Mouse (Mus musculus) liver, postnatal 0 days (tissue): ENCODE results near the gene Shank3. TPM values are rescaled to one million over a fixed set of nuclear protein-coding genes. Genes with fewer than 3 reads are reported as not detected.
A peak's percentile ranks its signal among the peaks of the same experiment; 100 is the strongest.

ENCODE experiments used
- ATAC-seq: fragments of 200-750 bp; cut with Nextera tagmentation; 2 replicates; pipeline ENCODE4 v1.8.0; 2017; ENCODE audit warnings: mild to moderate bottlenecking, moderate library complexity
- DNase-seq: peaks from one replicate; pipeline ENCODE4 v3.0.0-alpha.2; 2016
- H3K27ac ChIP-seq: fragments of 300-500 bp; sonication (generic); 2 replicates; pipeline ENCODE4 v1.5.1; 2014; ENCODE audit warnings: antibody characterized with exemption, moderate library complexity, mild to moderate bottlenecking, low read depth
- H3K27me3 ChIP-seq: fragments of 300-500 bp; sonication (generic); 2 replicates; pipeline ENCODE4 v1.6.1; 2014; ENCODE audit warnings: low read length, control low read depth, mixed read lengths; ENCODE audit not compliant: insufficient read depth
- H3K36me3 ChIP-seq: fragments of 300-500 bp; sonication (generic); replicated peaks from 2 replicates; pipeline ENCODE4 v1.6.1; 2014; ENCODE audit warnings: mild to moderate bottlenecking, control low read depth, low read length, moderate library complexity, mixed read lengths; ENCODE audit not compliant: insufficient read depth
- H3K4me1 ChIP-seq: fragments of 300-500 bp; sonication (generic); 2 replicates; pipeline ENCODE4 v1.6.1; 2014; ENCODE audit warnings: antibody characterized with exemption, mild to moderate bottlenecking, control low read depth; ENCODE audit not compliant: insufficient read depth
- H3K4me2 ChIP-seq: fragments of 300-500 bp; sonication (generic); 2 replicates; pipeline ENCODE4 v1.6.1; 2014; ENCODE audit warnings: low read depth, mild to moderate bottlenecking, low read length, moderate library complexity, mixed read lengths
- H3K4me3 ChIP-seq: fragments of 300-500 bp; sonication (generic); 2 replicates; pipeline ENCODE4 v1.5.1; 2014; ENCODE audit warnings: low read depth, low read length
- H3K9ac ChIP-seq: fragments of 300-500 bp; sonication (generic); replicated peaks from 2 replicates; pipeline ENCODE4 v1.6.1; 2014; ENCODE audit warnings: mild to moderate bottlenecking, moderate library complexity
- H3K9me3 ChIP-seq: fragments of 300-500 bp; sonication (generic); 2 replicates; pipeline ENCODE4 v1.6.1; 2016; ENCODE audit warnings: mild to moderate bottlenecking, control low read depth, low read length, mixed read lengths
- CTCF ChIP-seq: sonication (generic); IDR thresholded peaks from 2 replicates; pipeline ENCODE4 v1.5.1; 2016; ENCODE audit warnings: antibody characterized with exemption, low read depth
- EP300 ChIP-seq: IDR thresholded peaks from 2 replicates; pipeline ENCODE4 v1.6.1; 2016; ENCODE audit warnings: antibody characterized with exemption, low read depth, mild to moderate bottlenecking
- WGBS: fragments of 180-500 bp; shearing (Covaris S2); extraction: QIAGEN DNeasy Blood & Tissue Kit; methylation state at CpG from one replicate; pipeline ENCODE4 v1.1.7; 2014; ENCODE audit not compliant: insufficient replicate concordance; 5-methylcytosine and 5-hydroxymethylcytosine counted together
- polyA plus RNA-seq: library from polyadenylated mRNA; unstranded; fragments of >200 nt; fragmentation: Nextera tagmentation; extraction: Ambion mirVana; gene quantifications from 2 replicates; pipeline ENCODE4 v1.2.1, GENCODE M21; 2015

The Shank3 gene
- polyA plus RNA-seq, 1 experiment from 2014 or later: 0.81 TPM

- H3K4me3 ChIP-seq: no peak overlapping the region
- TF ChIP-seq CTCF: no peak
- TF ChIP-seq EP300: no peak
- no peak overlapping the region for H3K4me2 ChIP-seq
- peaks cover 10% of the 10 kb centered on the region; the same call in 1 of the 2 replicates for H3K27me3 ChIP-seq
- ATAC-seq (no peak), DNase-seq (no peak)
- no peaks in the 10 kb centered on the region for H3K36me3 ChIP-seq
- H3K27ac ChIP-seq: no peak overlapping the region
- WGBS: 72% methylated on average over 7 of the region's 7 CpGs
- H3K9me3 ChIP-seq: no peaks in the 10 kb centered on the region
- no peak overlapping the region for H3K9ac ChIP-seq
- no peaks in the 10 kb centered on the region for H3K4me1 ChIP-seq
These were observed 39.6 kb upstream of the Shank3 start for GRCm38 (mm10) chr15:89459821-89460220.

DNA sequence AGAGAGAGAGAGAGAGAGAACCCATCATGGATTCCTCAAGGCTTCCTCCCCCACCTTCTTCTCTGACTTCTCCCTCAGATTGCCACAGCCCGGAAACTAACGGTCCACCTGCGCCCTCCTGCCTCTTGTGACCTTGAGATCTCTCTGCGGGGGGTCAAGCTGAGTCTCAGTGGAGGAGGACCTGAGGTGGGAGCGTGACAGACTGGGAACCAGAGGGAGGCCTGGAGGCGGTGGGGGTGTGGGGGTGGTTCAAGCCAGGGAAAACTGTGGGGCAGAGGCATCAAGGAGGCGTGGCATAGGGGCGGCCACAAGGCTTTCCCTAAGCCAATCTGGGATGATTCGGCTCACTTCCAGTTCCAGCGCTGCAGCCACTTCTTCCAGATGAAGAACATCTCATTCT is 39.1 kb upstream of the Shank3 start:
- Histone ChIP-seq H3K4me1 (no peaks in the 10 kb centered on the region), H3K9ac (no peak overlapping the region), H3K4me3 (no peak overlapping the region), H3K27me3 (peaks cover 5% of the 10 kb centered on the region; the same call in 1 of the 2 replicates), H3K9me3 (no peaks in the 10 kb centered on the region), H3K27ac (no peak overlapping the region), H3K36me3 (no peaks in the 10 kb centered on the region), H3K4me2 (no peak overlapping the region)
- ATAC-seq (no peak), DNase-seq (no peak)
- TF ChIP-seq CTCF (no peak), EP300 (no peak)
- WGBS: 68% methylated on average over 10 of the region's 10 CpGs

DNA sequence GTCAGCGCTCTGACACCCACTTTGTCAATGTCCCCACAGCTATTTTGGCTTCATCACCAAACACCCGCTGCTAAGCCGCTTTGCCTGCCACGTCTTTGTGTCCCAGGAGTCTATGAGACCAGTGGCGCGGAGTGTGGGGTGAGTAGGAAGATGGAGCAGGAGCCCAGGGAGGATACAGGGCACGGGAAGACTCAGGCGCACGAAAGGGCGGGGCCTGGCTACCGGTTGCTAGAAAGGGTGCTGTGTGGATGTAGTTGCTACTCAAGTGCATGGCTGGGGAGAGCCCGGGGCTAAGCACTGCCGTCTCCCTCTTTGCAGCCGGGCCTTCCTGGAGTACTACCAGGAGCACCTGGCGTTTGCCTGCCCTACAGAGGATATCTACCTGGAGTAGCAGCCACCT is 38.1 kb upstream of the Shank3 start:
- H3K4me3 ChIP-seq: no peak overlapping the region
- DNase-seq: no peak
- H3K4me1 ChIP-seq: no peaks in the 10 kb centered on the region
- 76% methylated on average over 15 of the region's 15 CpGs for WGBS
- ATAC-seq: no peak
- no peak overlapping the region for H3K9ac ChIP-seq
- no peaks in the 10 kb centered on the region for H3K9me3 ChIP-seq
- no peak overlapping the region for H3K27ac ChIP-seq
- no peak for TF ChIP-seq EP300
- no peak for TF ChIP-seq CTCF
- H3K36me3 ChIP-seq: no peaks in the 10 kb centered on the region
- H3K4me2 ChIP-seq: no peak overlapping the region
- 0 out of 2 replicates have a peak, but pooled peaks cover 3% of the 10 kb centered on the region for H3K27me3 ChIP-seq

- WGBS: 68% methylated on average over 7 of the region's 7 CpGs
- no peak for DNase-seq
- H3K4me3 ChIP-seq: no peak overlapping the region
- no peak overlapping the region for H3K27ac ChIP-seq
- no peak overlapping the region for H3K4me2 ChIP-seq
- no peaks in the 10 kb centered on the region for H3K36me3 ChIP-seq
- no peak for TF ChIP-seq EP300
- TF ChIP-seq CTCF: no peak
- no peak for ATAC-seq
- 0 out of 2 replicates have a peak, but pooled peaks cover 3% of the 10 kb centered on the region for H3K27me3 ChIP-seq
- H3K4me1 ChIP-seq: no peaks in the 10 kb centered on the region
- no peaks in the 10 kb centered on the region for H3K9me3 ChIP-seq
- no peak overlapping the region for H3K9ac ChIP-seq
These were observed 37.2 kb upstream of the Shank3 start for GRCm38 (mm10) chr15:89462176-89462575.

- TF ChIP-seq EP300 (no peak), CTCF (peak; percentile 40)
- Histone ChIP-seq H3K36me3 (no peaks in the 10 kb centered on the region), H3K9me3 (no peaks in the 10 kb centered on the region), H3K27me3 (0 out of 2 replicates have a peak, but pooled peaks cover 1% of the 10 kb centered on the region), H3K4me2 (no peak overlapping the region), H3K4me3 (no peak overlapping the region), H3K27ac (no peak overlapping the region), H3K4me1 (no peaks in the 10 kb centered on the region), H3K9ac (no peak overlapping the region)
- WGBS: 41% methylated on average over 5 of the region's 5 CpGs
- no peak for ATAC-seq
- no peak for DNase-seq
These were observed 35.8 kb upstream of the Shank3 start for GRCm38 (mm10) chr15:89463334-89464235.

- Histone ChIP-seq H3K4me1 (no peaks in the 10 kb centered on the region), H3K9me3 (no peaks in the 10 kb centered on the region), H3K4me3 (no peak overlapping the region), H3K27ac (no peak overlapping the region), H3K36me3 (no peaks in the 10 kb centered on the region), H3K4me2 (no peak overlapping the region), H3K9ac (no peak overlapping the region), H3K27me3 (no peaks in the 10 kb centered on the region)
- DNase-seq (no peak), ATAC-seq (no peak)
- WGBS: 25% methylated on average over 1 of the region's 1 CpGs
- TF ChIP-seq EP300: no peak
- no peak for TF ChIP-seq CTCF
These were observed 34.4 kb upstream of the Shank3 start for GRCm38 (mm10) chr15:89465052-89465451.
